Comparison of ENCODE assay signal across 9 mouse cellular contexts in genomic region chr2:32756674-32757055, GRCm38 (mm10). TPM values are rescaled to one million over a fixed set of nuclear protein-coding genes. Genes with fewer than 3 reads are reported as not detected.
DNase-seq lines count a peak whose midpoint lies in the region; ATAC-seq and TF ChIP-seq lines count a peak whose summit lies in the region.
"Had no signal": no experiment of that assay in that cellular context is flagged by ENCODE, and none has a peak within 500 bp of the region (broad histone marks: within the 10 kb centered on the region; RNA-seq: fewer than 3 reads in every experiment).

No protein-coding gene starts in this region.

- ATAC-seq in hindbrain, embryonic 14.5 days (ENCODE audit: low FRiP score) = no peak

- peaks cover 54% of the 10 kb centered on the region for H3K36me3 ChIP-seq in heart, embryonic 10.5 days
- peaks cover 59% of the 10 kb centered on the region for H3K36me3 ChIP-seq in hindbrain, embryonic 14.5 days (replicated peaks; ENCODE audit: control insufficient read depth, insufficient read depth)
- H3K36me3 ChIP-seq in megakaryocyte, embryonic 14.5 days (replicated peaks; ENCODE audit: low read length) = peaks cover 62% of the 10 kb centered on the region

- peaks cover 16% of the 10 kb centered on the region for H3K4me1 ChIP-seq in heart, embryonic 10.5 days
- H3K4me1 ChIP-seq in cortical plate, adult 2 months (ENCODE audit: control insufficient read depth, insufficient read depth, low read length) = peaks cover 5% of the 10 kb centered on the region
- peaks cover 10% of the 10 kb centered on the region; the same call in 1 of the 2 replicates for H3K4me1 ChIP-seq in hindbrain, embryonic 14.5 days (replicated peaks; ENCODE audit: control insufficient read depth, insufficient read depth, low read length)
- H3K4me1 ChIP-seq in megakaryocyte, embryonic 14.5 days = peaks cover 33% of the 10 kb centered on the region

- H3K9ac ChIP-seq in hindbrain, embryonic 14.5 days = no peak overlapping the region

- peak overlapping the region; percentile 91; the same call in 1 of the 2 replicates for H3K27ac ChIP-seq in heart, embryonic 10.5 days
- H3K27ac ChIP-seq in cortical plate, adult 2 months (ENCODE audit: insufficient read depth, low read length) = no peak overlapping the region
- H3K27ac ChIP-seq in hindbrain, embryonic 14.5 days = no peak overlapping the region

- intact Hi-C loops in heart, postnatal 14 days (cut with DNase I) = loop anchor here (1.0 kb wide), 1 partner anchor 43 kb away; the partner anchor contains the start of gene Cdk9

- H3K27me3 ChIP-seq in heart, embryonic 10.5 days (ENCODE audit: insufficient read depth, poor library complexity, severe bottlenecking) = peaks cover 19% of the 10 kb centered on the region
- H3K27me3 ChIP-seq in hindbrain, embryonic 14.5 days (ENCODE audit: control insufficient read depth, insufficient read depth, low read length) = no peaks in the 10 kb centered on the region
- H3K27me3 ChIP-seq in megakaryocyte, embryonic 14.5 days (replicated peaks) = no peaks in the 10 kb centered on the region

- H3K4me2 ChIP-seq in hindbrain, embryonic 14.5 days (replicated peaks) = peak overlapping the region; percentile 53

- no peak for TF ChIP-seq CTCF in cortical plate, adult 2 months (IDR thresholded peaks at IDR 0.05; ENCODE audit: extremely low read depth, insufficient read depth, low read length)

- no peaks in the 10 kb centered on the region for H3K9me3 ChIP-seq in heart, embryonic 10.5 days
- no peaks in the 10 kb centered on the region for H3K9me3 ChIP-seq in hindbrain, embryonic 14.5 days (ENCODE audit: control insufficient read depth, low read length)
- H3K9me3 ChIP-seq in megakaryocyte, embryonic 14.5 days = no peaks in the 10 kb centered on the region

- H3K4me3 ChIP-seq in heart, embryonic 10.5 days = peak overlapping the region; percentile 71
- peak overlapping the region; percentile 38; the same call in 1 of the 2 replicates for H3K4me3 ChIP-seq in cortical plate, adult 2 months (ENCODE audit: insufficient read depth, low read length)
- no peak overlapping the region for H3K4me3 ChIP-seq in hindbrain, embryonic 14.5 days (replicated peaks; ENCODE audit: low read length)
- H3K4me3 ChIP-seq in megakaryocyte, embryonic 14.5 days (replicated peaks) = peak overlapping the region; percentile 97

- TF ChIP-seq POLR2A in cortical plate, adult 2 months (IDR thresholded peaks at IDR 0.05; ENCODE audit: extremely low read depth, insufficient read depth, low read length) = no peak

- no peak for DNase-seq in heart, embryonic 10.5 days (ENCODE audit: low spot score)
- no peak for DNase-seq in heart, postnatal 14 days
- no peak for DNase-seq in hindbrain, embryonic 14.5 days (ENCODE audit: low spot score)
- no peak for DNase-seq in layer of hippocampus, postnatal 25 days (ENCODE audit: extremely low spot score in 1 of 2, low spot score in 1 of 2)
- DNase-seq in right cerebral cortex, adult 2 months (ENCODE audit: low spot score in 2 of 2) = no peak
- no peak for DNase-seq in heart, adult 9 months (ENCODE audit: low spot score in 2 of 2)

- WGBS in heart, embryonic 10.5 days = 34% methylated on average over 6 of the region's 6 CpGs
- 18% methylated on average over 5 of the region's 6 CpGs for WGBS in hindbrain, embryonic 14.5 days

RNA-seq across cellular contexts. Expression of gene Tor2a, which starts 0.4 kb away (rescaled TPM):
- 46.2 and 57.2 TPM in 2 replicates for polyA plus RNA-seq in heart, embryonic 10.5 days (2016; fragmentation: Nextera tagmentation; extraction: Ambion mirVana)
- total RNA-seq in heart, postnatal 14 days (2021) = 10 to 100 TPM; 10.7 to 12.1 TPM
- polyA plus RNA-seq in cortical plate, adult 2 months (2012; rRNA removed) = 54.9 and 58.9 TPM in 2 replicates
- 49.8 and 53.1 TPM in 2 replicates for polyA plus RNA-seq in hindbrain, embryonic 14.5 days (2014; fragmentation: Nextera tagmentation; extraction: Ambion mirVana)
- polyA plus RNA-seq in megakaryocyte, embryonic 14.5 days (2012; ENCODE audit: insufficient read depth, low replicate concordance) = 30.1 and 93.0 TPM in 2 replicates
- total RNA-seq in layer of hippocampus, postnatal 25 days (2021) = 10 to 100 TPM; 32.2 to 33.3 TPM

RNA-seq across cellular contexts. Expression of gene 6330409D20Rik, which starts 15.8 kb away (rescaled TPM):
- 0.28 TPM in 1 of 2 replicates, not detected in the other for polyA plus RNA-seq in heart, embryonic 10.5 days (2016; fragmentation: Nextera tagmentation; extraction: Ambion mirVana)
- total RNA-seq in heart, postnatal 14 days (2021) = not detected
- 3.5 and 4.2 TPM in 2 replicates for polyA plus RNA-seq in cortical plate, adult 2 months (2012; rRNA removed)
- polyA plus RNA-seq in hindbrain, embryonic 14.5 days (2014; fragmentation: Nextera tagmentation; extraction: Ambion mirVana) = 3.8 and 4.5 TPM in 2 replicates
- polyA plus RNA-seq in megakaryocyte, embryonic 14.5 days (2012; ENCODE audit: insufficient read depth, low replicate concordance) = 3.0 TPM in 1 of 2 replicates, not detected in the other
- total RNA-seq in layer of hippocampus, postnatal 25 days (2021) = 1 to 10 TPM; 1.1 to 1.3 TPM
- total RNA-seq: heart, postnatal 4 days had no signal

RNA-seq across cellular contexts. Expression of gene Ttc16, which starts 18.8 kb away (rescaled TPM):
- polyA plus RNA-seq in heart, embryonic 10.5 days (2016; fragmentation: Nextera tagmentation; extraction: Ambion mirVana) = 0.29 and 0.52 TPM in 2 replicates
- total RNA-seq in heart, postnatal 14 days (2021) = under 1 TPM; 0.07 to 0.24 TPM
- polyA plus RNA-seq in cortical plate, adult 2 months (2012; rRNA removed) = 1.8 and 2.2 TPM in 2 replicates
- 0.52 and 0.74 TPM in 2 replicates for polyA plus RNA-seq in hindbrain, embryonic 14.5 days (2014; fragmentation: Nextera tagmentation; extraction: Ambion mirVana)
- polyA plus RNA-seq in megakaryocyte, embryonic 14.5 days (2012; ENCODE audit: insufficient read depth, low replicate concordance) = 0.03 and 1.9 TPM in 2 replicates
- under 1 TPM; 0.54 to 0.59 TPM for total RNA-seq in layer of hippocampus, postnatal 25 days (2021)

RNA-seq across cellular contexts. Expression of gene Ptrh1, which starts 18.9 kb away (rescaled TPM):
- polyA plus RNA-seq in heart, embryonic 10.5 days (2016; fragmentation: Nextera tagmentation; extraction: Ambion mirVana) = 5.1 and 5.6 TPM in 2 replicates
- total RNA-seq in heart, postnatal 14 days (2021) = 1 to 10 TPM; 2.9 to 3.7 TPM
- 5.4 and 6.6 TPM in 2 replicates for polyA plus RNA-seq in cortical plate, adult 2 months (2012; rRNA removed)
- polyA plus RNA-seq in hindbrain, embryonic 14.5 days (2014; fragmentation: Nextera tagmentation; extraction: Ambion mirVana) = 4.3 and 5.1 TPM in 2 replicates
- 2.6 TPM in 1 of 2 replicates, not detected in the other for polyA plus RNA-seq in megakaryocyte, embryonic 14.5 days (2012; ENCODE audit: insufficient read depth, low replicate concordance)
- total RNA-seq in layer of hippocampus, postnatal 25 days (2021) = 1 to 10 TPM; 5.9 to 7.9 TPM

RNA-seq across cellular contexts. Expression of gene Cfap157, which starts 27.6 kb away (rescaled TPM):
- 0.78 and 1.2 TPM in 2 replicates for polyA plus RNA-seq in heart, embryonic 10.5 days (2016; fragmentation: Nextera tagmentation; extraction: Ambion mirVana)
- total RNA-seq in heart, postnatal 14 days (2021) = under 1 TPM; 0.17 to 0.24 TPM
- polyA plus RNA-seq in cortical plate, adult 2 months (2012; rRNA removed) = 0.11 and 0.35 TPM in 2 replicates
- 0.42 and 1.2 TPM in 2 replicates for polyA plus RNA-seq in hindbrain, embryonic 14.5 days (2014; fragmentation: Nextera tagmentation; extraction: Ambion mirVana)
- not detected in 2 replicates for polyA plus RNA-seq in megakaryocyte, embryonic 14.5 days (2012; ENCODE audit: insufficient read depth, low replicate concordance)
- total RNA-seq in layer of hippocampus, postnatal 25 days (2021) = 1 to 10 TPM in 1 of 2 experiments, under 1 TPM in 1; 0.49 to 1.3 TPM
- total RNA-seq: heart, postnatal 4 days had no signal
